Mouse (Mus musculus) frontal cortex, postnatal 36 days (tissue): ENCODE data around the gene Gse1.

Experiments
- DNase-seq, 2 experiments: peaks; one replicate each; pipeline ENCODE4 v3.0.0; 2022; ENCODE audit warnings: low spot score in 2 of 2

Gse1 gene

DNA sequence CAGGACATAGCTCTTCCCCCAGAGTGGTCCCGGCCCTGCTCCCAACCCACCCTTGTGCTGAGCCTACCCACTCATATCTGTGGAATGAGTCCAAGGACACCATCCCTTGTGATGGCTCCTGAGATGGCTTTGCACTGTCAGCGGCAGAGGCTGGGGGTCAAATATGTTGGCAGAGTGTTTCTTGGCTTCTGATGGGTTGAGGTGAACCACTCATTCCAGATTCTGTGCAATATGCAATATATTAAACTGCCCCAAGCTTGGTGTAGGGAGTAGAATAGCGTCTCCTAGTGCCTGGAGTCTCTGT lies 323.4 kb downstream of the Gse1 start:
- no peak for DNase-seq

DNA sequence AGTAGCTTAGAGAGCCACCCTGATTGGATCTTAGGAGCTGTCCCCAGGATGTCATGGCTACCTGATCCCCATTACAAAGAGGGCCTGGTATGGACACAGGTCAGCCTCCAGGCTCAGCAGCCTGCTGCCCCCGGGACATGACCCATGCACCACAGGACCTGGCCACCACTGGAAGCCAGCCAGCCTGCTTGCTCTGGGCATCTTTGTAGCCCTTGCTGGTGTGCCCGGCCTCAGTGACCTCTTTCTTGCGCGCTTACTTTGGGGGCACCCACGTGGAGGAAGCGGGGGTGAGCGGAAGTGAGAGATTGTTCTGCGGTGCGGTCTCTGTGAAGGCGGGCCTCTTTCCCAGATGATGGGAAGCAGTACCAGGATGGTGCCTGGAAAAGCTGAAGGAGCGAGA lies 324.3 kb downstream of the Gse1 start:
- DNase-seq: no peak

DNA sequence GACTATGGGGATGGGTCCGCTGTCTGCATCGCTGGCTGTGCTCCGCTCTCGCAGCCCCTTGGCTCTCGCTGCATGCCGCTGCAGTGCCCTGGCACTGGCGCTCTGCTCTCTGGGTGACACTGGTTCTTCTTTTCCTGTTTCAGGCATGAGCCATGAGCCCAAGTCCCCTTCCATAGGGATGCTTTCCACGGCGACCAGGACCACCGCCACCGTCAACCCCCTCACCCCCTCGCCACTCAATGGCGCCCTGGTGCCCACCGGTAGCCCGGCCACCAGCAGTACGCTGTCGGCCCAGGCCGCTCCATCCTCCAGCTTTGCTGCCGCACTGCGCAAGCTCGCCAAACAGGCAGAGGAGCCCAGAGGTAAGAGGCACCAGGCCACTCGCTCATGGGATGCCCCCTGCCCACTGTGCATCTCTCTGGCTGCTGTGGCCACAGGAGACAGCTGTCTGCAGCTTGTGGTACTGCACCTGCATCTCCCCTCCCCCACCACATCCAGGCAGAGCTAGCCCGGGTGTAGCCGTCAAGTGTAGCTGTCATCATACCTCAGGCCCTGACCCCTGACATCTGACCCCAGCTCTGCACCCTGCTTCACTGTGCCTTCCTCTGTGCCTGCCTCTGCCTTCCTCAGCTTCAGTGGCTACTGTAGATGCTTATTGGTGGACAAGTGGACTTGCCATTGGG lies 325.3 kb downstream of the Gse1 start:
- DNase-seq: no peak

DNA sequence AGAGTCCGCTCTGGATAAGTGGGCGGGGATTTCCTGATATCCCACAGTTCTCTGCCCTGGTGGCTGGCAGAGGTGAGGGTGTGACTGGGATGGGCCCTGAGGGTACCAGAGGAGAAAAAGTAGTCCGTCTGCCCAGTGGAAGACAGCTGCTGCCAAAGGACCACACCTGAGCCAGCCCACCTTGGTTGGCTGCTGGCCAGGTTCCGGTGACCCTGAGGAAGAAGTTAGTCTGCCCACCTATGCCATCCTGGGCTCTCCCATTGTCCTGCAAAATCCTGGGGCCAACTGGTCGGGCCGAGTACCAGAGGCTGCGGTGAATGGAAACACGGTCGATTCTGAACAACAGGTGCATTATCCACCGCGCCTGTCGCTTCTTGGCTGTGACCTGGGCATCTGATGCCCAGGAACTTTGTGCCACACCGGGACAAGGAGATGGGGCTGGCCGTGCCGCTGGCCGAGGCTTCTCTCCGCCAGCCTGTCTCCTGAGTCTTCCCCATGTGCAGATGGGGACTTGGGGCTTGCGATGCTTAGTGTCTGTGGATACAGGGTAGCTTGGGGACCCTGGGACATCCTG lies 326.3 kb downstream of the Gse1 start:
- DNase-seq: no peak

DNA sequence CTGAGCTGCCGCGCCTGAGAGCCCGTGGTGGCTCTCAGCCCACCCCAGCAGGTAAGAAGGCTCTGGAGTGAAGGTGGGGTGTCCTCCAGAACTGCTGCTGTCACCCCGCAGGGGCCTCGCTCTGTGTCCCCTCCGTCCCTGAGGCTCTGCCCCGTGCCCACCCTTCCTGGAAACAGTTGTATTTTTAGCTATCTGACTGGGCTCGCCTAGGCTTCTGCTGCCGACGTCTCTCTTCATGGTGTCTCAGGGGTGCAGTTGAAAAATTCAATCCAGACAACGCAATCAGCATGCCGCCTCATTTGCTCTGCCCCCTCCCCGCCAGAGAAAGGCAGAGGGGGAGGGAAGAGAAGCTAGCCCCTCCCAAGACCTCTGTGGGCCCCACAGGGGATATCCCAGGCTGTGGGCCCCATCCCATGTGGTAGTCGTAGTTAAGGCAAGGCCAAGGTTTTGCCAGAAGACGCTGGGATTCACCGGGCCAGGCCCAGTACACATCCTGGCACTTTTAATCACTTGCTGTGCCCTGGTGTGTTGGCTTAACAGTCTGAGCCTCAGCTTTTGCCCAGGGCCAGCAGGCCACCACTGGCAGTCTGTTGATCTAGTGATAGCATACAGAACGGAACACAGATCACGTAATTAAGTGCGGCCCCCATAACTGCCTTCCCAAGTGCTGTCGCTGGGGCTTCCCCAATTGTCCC lies 328.1 kb downstream of the Gse1 start:
- no peak for DNase-seq

DNA sequence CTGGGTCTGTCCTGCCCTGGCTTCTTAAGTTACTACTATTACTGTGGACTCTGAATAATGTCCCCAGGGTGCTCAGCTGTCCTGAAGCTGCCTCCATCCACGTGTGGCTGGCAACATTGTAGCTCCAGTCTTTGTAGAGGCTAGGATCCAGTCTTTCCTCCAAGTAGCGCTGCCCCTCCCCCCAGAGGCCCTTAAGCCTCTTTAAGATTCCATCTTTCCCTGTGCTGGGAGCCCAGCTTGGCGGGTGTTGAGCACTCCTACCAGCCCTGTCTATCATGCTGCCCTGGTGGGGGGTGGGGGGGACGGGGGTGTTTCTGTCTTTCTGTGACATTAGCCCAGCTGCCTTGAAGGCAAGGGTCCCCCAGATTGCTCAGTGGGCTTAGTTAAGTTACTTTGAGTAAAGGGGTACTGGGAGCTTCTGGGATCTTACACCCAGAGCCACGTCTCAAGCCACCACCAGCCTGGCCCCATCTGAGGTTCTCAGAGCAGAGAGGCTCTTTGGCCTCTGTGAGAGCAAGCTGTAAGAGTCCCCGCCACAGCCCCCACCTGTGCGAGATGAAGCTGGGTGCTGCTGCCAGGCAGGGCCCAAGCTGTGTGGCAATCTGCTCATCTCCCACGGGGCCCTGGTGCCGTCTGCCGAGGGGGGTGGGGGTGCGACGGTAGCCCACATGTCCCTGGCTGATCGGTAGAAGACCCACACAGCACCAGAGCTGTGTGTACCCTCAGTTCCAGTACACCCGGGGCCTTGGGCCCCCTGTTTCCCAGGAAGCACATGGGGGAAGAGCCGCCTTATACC lies 329.1 kb downstream of the Gse1 start:
- peak; percentile 78 to 83 for DNase-seq

DNA sequence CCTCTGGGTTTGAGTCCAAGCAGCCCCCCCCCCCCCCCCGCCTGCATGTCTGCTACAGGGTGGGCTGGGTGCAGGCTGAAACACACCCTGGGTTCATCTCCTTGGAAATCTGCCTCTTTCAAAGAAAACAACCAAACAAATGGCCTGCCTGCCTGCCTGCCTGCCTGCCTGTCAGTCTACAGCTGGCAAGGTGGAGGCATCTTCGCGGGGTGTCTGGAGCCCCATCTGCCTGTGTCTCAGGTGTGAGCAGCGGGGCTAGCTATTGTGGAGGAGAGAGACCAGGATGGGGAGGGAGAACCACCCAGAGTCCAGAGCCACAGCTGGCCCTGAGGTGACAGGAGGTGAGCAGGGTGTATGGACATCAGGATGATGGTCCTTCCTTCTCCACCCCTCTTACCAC lies 329.9 kb downstream of the Gse1 start:
- DNase-seq: no peak

DNA sequence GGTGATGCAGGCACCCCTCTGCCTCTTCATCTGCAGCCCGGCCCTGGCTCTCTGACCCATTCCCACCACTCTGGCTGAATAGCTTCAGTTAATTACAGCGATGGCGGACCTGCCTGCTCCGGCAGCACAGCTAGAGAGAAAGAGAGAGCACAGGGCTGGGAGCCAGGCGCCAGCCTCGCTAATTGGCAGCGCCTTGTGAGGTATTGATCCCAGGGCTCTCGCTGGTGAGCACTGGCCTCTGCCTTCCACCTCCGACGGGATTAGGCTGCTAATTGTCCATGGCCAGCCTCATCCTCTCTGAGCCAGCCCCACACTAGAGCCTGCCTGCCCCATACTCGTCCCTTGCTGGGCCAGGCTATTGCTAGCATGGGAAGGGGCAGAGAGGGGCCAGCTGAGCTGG lies 331.4 kb downstream of the Gse1 start:
- DNase-seq: peak in 1 of 2 experiments; percentile 56

DNA sequence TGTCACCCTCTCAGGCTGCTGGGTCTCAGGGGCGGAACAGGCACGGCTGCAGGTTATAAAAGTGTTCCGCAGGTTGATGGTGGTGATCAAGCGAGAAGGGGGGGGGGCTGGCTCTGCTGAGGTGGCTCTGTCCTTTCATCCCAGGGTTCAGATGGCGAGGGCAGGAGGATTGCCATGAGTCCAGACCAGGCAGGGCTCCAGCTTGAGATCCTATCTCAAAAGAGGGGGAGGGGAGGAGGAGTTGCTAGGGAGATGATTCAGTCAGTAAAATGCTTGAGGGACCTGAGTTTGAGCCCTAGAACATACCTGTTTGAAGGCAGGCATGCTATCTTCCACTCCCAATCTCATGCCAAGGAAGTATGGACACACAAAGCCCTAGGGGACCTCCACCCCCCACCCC lies 332.3 kb downstream of the Gse1 start:
- DNase-seq: no peak

DNA sequence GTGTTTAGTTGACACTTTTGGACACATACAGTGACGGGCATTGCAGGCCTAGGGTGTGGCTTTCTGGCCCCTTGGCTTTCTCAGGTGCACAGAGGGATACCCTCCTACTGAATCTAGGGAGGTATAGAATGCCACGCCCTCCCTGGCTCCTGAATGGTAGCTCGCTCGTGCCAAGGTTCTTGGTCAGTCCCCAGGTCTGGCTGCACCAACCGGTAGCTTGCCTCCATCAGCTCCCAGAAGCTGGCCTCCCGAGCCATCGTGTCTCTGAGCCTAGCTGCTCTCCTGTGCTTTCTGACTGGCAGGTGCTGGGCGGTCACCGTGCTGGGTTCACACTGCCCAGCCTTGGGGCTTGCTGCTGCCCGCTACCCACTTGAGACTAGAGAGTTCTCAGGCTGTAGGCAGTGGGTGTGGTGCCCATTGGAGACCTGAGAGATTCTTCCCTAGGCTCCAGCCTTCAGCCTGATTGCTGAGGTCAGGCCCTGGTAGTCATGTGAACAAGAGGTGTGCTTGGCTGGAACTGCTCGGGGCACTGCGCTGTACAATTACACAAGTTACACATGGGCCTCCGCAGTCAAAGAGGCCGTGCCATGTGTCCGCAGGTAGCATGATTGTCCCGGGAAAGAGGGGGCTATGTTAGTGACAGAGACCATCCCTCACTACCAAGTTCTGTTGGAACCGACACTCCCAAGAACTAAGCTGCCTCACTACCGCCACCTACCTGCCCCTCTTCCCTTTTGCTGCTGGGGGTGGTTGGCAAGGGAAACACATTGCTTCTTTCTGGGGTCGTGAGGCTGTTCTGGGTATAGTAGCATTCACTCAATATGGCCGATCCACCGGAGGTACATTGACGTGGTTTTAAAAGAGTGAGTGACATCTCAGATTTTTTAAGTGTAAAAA lies 333.5 kb downstream of the Gse1 start:
- DNase-seq: no peak

DNA sequence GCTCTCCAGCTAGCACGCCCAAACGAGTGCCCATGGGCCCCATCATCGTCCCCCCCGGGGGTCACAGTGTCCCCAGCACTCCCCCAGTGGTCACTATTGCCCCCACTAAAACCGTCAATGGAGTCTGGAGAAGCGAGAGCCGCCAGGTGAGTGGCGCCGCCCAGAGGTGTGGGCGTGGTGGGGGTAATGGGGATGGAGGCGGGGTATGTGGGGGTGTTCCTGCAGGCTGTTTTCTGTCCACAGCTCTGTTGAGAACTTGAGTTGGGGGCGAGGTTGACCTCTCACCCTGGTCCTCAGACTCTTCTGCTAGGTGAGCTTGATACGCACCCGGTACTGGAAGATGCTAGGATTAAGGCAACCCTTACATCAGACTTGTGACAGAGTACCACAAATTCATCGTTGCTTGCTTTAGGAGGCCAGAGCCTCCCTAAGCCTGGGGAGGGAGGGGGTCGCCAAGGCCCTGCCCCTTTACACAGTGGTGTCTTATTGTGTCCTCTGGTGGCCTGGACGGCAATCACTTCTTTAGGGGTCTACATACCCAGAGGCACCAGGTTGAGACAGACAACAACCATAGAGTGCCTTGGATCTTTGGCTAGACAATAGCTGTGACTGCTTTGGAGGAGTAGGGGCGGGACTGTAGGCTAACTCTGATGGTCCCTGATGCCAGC lies 334.6 kb downstream of the Gse1 start:
- no peak for DNase-seq

DNA sequence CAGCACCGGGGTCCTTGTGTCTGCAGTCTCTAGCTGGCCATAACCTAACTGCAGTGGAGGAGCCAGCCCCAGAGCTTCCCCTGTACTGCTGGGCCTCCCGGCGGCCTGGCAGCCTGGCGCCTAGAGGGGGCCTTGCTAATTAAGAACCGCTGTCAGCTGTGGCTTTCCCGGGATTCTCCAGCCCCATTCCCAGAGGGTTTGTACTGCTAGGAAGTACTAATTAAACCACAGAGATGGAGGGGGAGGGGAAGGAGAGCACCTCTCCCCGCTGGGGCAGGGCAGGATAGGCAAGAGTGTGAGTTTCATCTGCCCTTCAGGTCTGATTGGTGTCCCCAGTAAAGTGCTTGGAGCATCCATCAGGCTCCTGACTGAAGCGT lies 335.1 kb downstream of the Gse1 start:
- DNase-seq: no peak

DNA sequence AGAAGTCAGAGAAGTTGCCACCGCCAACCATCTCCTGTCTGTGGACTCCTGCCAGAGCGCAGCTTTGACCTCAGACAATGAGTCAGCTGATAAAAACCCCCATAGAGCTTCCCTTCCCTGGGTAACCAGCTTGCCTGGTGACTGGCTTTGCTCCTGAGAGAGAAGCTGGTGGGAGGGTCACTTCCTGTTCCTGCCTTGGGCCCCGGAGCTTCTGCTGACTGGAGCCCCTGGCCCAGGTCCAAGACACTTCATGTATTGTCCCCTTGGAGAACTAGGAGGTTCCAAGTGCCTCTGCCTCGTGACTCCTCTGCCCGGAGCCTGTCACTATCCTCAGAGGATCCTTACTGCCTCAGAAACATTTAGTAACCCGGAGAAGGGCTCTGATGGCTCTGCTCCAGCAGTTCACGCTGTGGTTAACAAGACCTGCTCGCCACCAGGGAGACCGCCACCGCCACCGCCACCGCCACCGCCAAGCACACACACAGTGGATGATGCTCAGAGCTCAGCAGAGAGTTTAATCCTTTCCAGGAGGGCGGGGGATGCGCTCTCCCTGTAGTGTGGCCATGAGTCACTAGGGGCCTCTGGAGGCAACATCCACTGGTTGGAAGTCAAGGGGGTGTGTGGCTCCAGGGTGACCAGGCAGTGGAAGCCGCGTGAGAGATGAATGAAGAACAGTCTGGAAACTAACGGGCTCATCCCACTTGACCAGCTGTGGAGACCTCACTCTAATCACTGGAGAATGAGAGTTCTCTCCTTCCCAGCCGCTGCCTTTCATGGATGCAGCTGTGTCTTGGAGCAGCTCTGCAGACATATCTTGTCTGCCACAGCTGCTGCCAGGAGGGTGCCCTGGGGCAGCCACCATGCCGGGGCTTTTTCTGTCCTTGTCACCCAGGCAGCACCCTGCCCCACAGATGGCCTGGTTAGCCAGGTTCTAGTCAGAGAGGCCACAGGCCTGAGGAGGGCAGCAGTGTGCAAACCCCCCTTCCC lies 335.9 kb downstream of the Gse1 start:
- DNase-seq: peak; percentile 62 to 63

DNA sequence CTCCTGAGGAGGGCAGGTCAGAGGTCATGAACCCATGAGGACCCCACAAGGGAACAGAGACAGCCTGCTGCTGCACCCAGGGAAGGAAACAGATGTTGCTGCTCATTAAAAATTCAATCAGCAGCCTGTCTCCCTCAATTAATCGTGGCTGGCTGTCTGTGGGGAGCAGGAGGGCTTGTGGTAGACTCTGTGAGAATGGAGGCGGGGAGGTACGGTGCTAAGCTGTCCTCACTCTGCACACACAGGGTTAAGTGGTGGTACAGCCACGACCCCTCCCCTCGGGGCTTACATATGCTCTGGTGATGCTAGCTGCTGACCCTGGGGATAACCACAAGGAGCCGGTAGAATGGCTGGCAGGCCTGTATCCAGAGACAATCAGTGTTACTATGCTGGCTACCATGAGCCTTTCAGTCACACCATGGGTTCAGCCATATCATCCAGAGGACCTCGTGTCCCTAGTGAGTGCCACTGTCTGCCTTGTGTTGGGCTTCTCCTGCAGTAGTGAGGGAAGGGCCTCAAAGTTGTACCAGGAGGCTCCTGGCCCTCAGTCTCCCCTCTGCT lies 337.0 kb downstream of the Gse1 start:
- DNase-seq: no peak

DNA sequence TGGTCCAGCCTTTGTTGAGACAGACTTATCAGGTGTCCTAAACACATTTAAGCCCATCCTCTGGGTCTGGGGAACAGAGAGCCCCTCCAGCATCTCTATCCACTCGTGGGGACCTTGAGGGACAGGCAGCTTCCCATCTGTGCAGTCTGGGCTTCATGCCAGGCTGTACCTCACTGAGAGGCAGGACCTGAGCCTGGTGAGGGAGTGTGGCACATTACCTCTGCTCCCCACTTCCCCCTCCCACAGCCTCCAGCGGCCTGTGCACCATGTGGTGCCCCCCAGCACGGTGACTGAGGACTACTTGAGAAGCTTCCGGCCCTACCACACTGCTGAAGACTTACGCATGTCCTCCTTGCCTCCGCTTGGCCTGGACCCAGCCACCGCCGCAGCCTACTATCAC lies 338.4 kb downstream of the Gse1 start:
- DNase-seq: no peak

DNA sequence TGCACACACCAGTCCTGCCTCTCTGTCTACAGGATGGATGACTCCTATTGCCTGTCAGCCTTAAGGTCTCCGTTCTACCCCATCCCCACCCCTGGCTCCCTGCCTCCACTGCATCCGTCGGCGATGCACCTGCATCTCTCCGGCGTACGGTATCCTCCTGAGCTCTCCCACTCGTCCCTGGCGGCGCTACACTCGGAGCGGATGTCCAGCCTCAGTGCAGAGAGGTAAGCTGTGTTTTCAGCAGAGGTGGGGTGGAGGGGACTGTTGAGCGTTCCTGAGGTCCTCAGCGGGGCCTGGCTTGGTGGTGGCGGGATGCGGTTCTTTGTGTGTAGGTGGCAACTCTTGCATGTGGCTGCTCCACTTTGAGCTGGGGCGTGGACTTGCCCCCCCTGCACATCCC lies 339.5 kb downstream of the Gse1 start:
- DNase-seq: no peak

DNA sequence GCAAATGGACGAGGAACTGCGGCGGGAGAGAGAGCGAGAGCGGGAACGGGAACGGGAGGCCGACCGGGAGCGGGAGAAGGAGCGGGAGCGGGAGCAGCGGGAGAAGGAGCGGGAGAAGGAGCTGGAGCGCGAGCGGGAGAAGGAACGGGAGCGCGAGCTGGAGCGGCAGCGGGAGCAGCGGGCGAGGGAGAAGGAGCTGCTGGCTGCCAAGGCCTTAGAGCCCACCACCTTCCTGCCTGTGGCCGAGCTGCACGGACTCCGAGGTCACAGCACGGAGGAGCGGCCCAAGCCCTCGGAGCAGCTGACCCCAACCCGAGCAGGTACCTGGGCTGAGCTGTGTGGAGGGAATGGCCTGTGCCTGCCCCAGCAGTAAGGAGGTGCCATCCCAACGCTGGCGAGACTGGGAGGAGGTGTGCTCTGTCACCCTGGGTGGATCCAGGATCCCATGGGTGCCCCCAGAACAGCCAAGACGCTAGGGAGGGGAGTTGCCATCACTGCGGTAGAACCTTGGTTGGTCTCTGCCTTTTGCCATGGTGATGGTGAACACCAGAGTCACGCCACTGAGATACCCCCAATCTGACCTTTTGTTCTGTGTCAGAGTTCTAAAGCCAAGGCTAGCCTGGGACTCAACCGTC lies 340.0 kb downstream of the Gse1 start:
- DNase-seq: no peak

DNA sequence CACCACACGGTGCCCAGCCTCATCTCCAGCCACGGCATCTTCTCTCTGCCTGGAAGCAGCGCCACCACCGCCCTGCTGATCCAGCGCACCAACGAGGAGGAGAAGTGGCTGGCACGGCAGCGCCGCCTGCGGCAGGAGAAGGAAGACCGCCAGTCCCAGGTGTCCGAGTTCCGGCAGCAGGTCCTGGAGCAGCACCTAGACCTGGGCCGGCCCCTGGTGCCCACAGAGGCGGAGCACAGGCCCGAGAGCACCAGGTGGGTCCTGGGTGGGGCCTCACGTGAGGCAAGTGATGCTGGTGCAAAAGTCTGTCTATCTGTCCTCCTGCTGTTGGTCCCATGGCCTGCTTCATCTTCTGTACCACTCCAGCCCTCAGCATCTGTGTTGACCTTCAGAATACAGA lies 340.9 kb downstream of the Gse1 start:
- DNase-seq: no peak
